Mouse (Mus musculus) olfactory bulb, adult 2 months (tissue): ENCODE measurements at regions not wholly inside any gene's neighbourhood (a gene's known extent, or its start where the extent isn't known, plus 50 kb on each side); places are given as distances from the start of the nearest gene placed in this dataset.

ENCODE experiments used
- CTCF ChIP-seq: fragments of 200-500 bp; IDR thresholded peaks from 2 replicates; pipeline ENCODE4 v1.5.1; 2012; ENCODE audit warnings: low read depth, mild to moderate bottlenecking, low read length, moderate library complexity; ENCODE audit not compliant: insufficient read depth
- POLR2A ChIP-seq: fragments of 200-500 bp; IDR thresholded peaks from 2 replicates; pipeline ENCODE4 v1.6.1; 2012; ENCODE audit warnings: mild to moderate bottlenecking, low read depth, low read length, moderate library complexity; ENCODE audit not compliant: insufficient read depth

DNA sequence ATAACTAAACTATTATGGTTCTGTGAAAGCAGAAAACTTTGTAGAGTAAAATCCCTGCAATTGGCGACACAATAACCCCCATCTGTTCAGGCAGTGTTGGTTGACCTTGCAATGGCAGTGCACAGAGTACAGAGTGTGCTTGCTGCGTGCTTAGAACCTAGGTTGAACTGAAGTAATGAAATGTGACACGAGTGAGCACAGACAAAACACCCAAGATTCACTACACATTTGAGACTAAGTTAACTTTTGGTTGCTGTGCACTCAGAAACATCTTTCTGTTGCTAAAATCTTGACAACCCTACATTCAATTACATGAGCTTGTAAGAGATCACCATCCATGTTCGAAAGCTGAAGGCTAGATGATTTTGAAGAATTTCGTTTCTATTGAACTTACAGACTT is 97.3 kb downstream of the Gm12689 start:
- TF ChIP-seq CTCF, result no peak
- no peak for TF ChIP-seq POLR2A
